Mouse (Mus musculus) liver, adult 2 months (tissue): ENCODE data around the gene Banp. TPM values are rescaled to one million over a fixed set of nuclear protein-coding genes. Genes with fewer than 3 reads are reported as not detected.

ENCODE experiments used
- DNase-seq: peaks from one replicate; pipeline ENCODE4 v3.0.0-alpha.2; 2011; ENCODE audit warnings: low read depth, low spot score; ENCODE audit errors: extremely low read depth
- H3K27ac ChIP-seq: fragments of 200-500 bp; replicated peaks from 2 replicates; pipeline ENCODE4 v1.5.1; 2012; ENCODE audit warnings: low read depth, mild to moderate bottlenecking, control low read depth, inconsistent platforms, low read length; ENCODE audit not compliant: insufficient read depth
- H3K27me3 ChIP-seq: fragments of 200-500 bp; 2 replicates; pipeline ENCODE4 v1.6.1; 2012; ENCODE audit warnings: mild to moderate bottlenecking, moderate library complexity, low read length, inconsistent platforms; ENCODE audit not compliant: control insufficient read depth, insufficient read depth
- H3K36me3 ChIP-seq: fragments of 200-500 bp; 2 replicates; pipeline ENCODE4 v1.6.1; 2012; ENCODE audit warnings: low read length, inconsistent platforms; ENCODE audit not compliant: control insufficient read depth, insufficient read depth
- H3K4me1 ChIP-seq: fragments of 200-500 bp; 2 replicates; pipeline ENCODE4 v1.6.1; 2011; ENCODE audit warnings: low read length; ENCODE audit not compliant: control insufficient read depth, insufficient read depth
- H3K4me3 ChIP-seq: fragments of 200-500 bp; 2 replicates; pipeline ENCODE4 v1.5.1; 2011; ENCODE audit warnings: low read depth, mild to moderate bottlenecking, control low read depth, low read length, moderate library complexity; ENCODE audit not compliant: insufficient read depth
- H3K79me2 ChIP-seq: fragments of 200-500 bp; 2 replicates; pipeline ENCODE4 v1.6.1; 2012; ENCODE audit warnings: inconsistent platforms, mild to moderate bottlenecking, low read length, moderate library complexity; ENCODE audit not compliant: control insufficient read depth, insufficient read depth
- H3K9ac ChIP-seq: fragments of 200-500 bp; 2 replicates; pipeline ENCODE4 v1.6.1; 2012; ENCODE audit warnings: low read depth, mild to moderate bottlenecking, control low read depth, inconsistent platforms, low read length
- CTCF ChIP-seq: fragments of 200-500 bp; IDR thresholded peaks from 2 replicates; pipeline ENCODE4 v1.5.1; 2011; ENCODE audit warnings: low read depth, low read length, control low read depth
- POLR2A ChIP-seq: fragments of 200-500 bp; IDR thresholded peaks from 2 replicates; pipeline ENCODE4 v1.6.1; 2011; ENCODE audit warnings: low read length, control low read depth; ENCODE audit not compliant: insufficient read depth; ENCODE audit errors: extremely low read depth
- WGBS: fragments of 180-500 bp; shearing (Covaris S2); methylation state at CpG from one replicate; pipeline ENCODE4 v1.1.7; 2018; 5-methylcytosine and 5-hydroxymethylcytosine counted together
- polyA plus RNA-seq: library from polyadenylated mRNA; depleted of rRNA; stranded (reverse); fragments of >200 nt; gene quantifications from 2 replicates; pipeline ENCODE4 v1.2.3, GENCODE M21; 2012
- total RNA-seq: library from RNA; depleted of rRNA; stranded (reverse); fragments of >200 nt; gene quantifications from 2 replicates; pipeline ENCODE4 v1.2.3, GENCODE M21; 2014

The Banp gene
- total and polyA plus RNA-seq, 2 experiments, result 9.8 to 38.2 TPM

GRCm38 (mm10) chr8:122020050-122020771, 70.7 kb downstream of the Banp start:
- TF ChIP-seq POLR2A (no peak), CTCF (no peak)
- Histone ChIP-seq H3K79me2 (no peaks in the 10 kb centered on the region), H3K36me3 (peaks cover 2% of the 10 kb centered on the region; the same call in 1 of the 2 replicates), H3K27ac (peak overlapping the region; percentile 90), H3K4me1 (peaks cover 17% of the 10 kb centered on the region), H3K27me3 (no peaks in the 10 kb centered on the region), H3K9ac (no peak overlapping the region), H3K4me3 (no peak overlapping the region)
- no peak for DNase-seq
- 73% methylated on average over 8 of the region's 8 CpGs for WGBS

GRCm38 (mm10) chr8:122021725-122022124, 72.2 kb downstream of the Banp start:
- H3K9ac ChIP-seq, result no peak overlapping the region
- DNase-seq, result peak; percentile 99
- 25% methylated on average over 2 of the region's 2 CpGs for WGBS
- no peak overlapping the region for H3K4me3 ChIP-seq
- peak overlapping the region; percentile 90 for H3K27ac ChIP-seq
- no peaks in the 10 kb centered on the region for H3K79me2 ChIP-seq
- H3K4me1 ChIP-seq, result peaks cover 17% of the 10 kb centered on the region
- H3K36me3 ChIP-seq, result peaks cover 3% of the 10 kb centered on the region; the same call in 1 of the 2 replicates
- TF ChIP-seq CTCF, result no peak
- no peak for TF ChIP-seq POLR2A
- H3K27me3 ChIP-seq, result no peaks in the 10 kb centered on the region

GRCm38 (mm10) chr8:122022274-122022673, 72.7 kb downstream of the Banp start:
- H3K9ac ChIP-seq, result peak overlapping the region; percentile 13; the same call in 1 of the 2 replicates
- TF ChIP-seq POLR2A, result no peak
- no peak for TF ChIP-seq CTCF
- no peak overlapping the region for H3K4me3 ChIP-seq
- no peaks in the 10 kb centered on the region for H3K27me3 ChIP-seq
- no peaks in the 10 kb centered on the region for H3K79me2 ChIP-seq
- peak overlapping the region; percentile 82 for H3K27ac ChIP-seq
- peaks cover 3% of the 10 kb centered on the region; the same call in 1 of the 2 replicates for H3K36me3 ChIP-seq
- WGBS, result 41% methylated on average over 6 of the region's 6 CpGs
- no peak for DNase-seq
- peaks cover 17% of the 10 kb centered on the region for H3K4me1 ChIP-seq

GRCm38 (mm10) chr8:122022705-122023104, 73.2 kb downstream of the Banp start:
- Histone ChIP-seq H3K79me2 (no peaks in the 10 kb centered on the region), H3K27me3 (no peaks in the 10 kb centered on the region), H3K4me3 (no peak overlapping the region), H3K9ac (0 out of 2 replicates have a peak overlapping the region, but pooled peaks have one; percentile 13), H3K4me1 (peaks cover 17% of the 10 kb centered on the region), H3K36me3 (peaks cover 3% of the 10 kb centered on the region; the same call in 1 of the 2 replicates), H3K27ac (peak overlapping the region; percentile 9; the same call in 1 of the 2 replicates)
- 77% methylated on average over 4 of the region's 4 CpGs for WGBS
- no peak for DNase-seq
- TF ChIP-seq CTCF (no peak), POLR2A (no peak)

- TF ChIP-seq POLR2A, result no peak
- TF ChIP-seq CTCF, result no peak
- WGBS, result 94% methylated on average over 9 of the region's 9 CpGs
- no peak for DNase-seq
These were observed 76.0 kb downstream of the Banp start for GRCm38 (mm10) chr8:122025546-122025945.

GRCm38 (mm10) chr8:122028116-122028515, 78.6 kb downstream of the Banp start:
- Histone ChIP-seq H3K9ac (no peak overlapping the region), H3K36me3 (peaks cover 3% of the 10 kb centered on the region; the same call in 1 of the 2 replicates), H3K27me3 (no peaks in the 10 kb centered on the region), H3K79me2 (no peaks in the 10 kb centered on the region), H3K4me3 (no peak overlapping the region), H3K27ac (no peak overlapping the region), H3K4me1 (no peaks in the 10 kb centered on the region)
- no peak for DNase-seq
- TF ChIP-seq CTCF, result no peak
- TF ChIP-seq POLR2A, result no peak
- WGBS, result 92% methylated on average over 4 of the region's 4 CpGs

More at GRCm38 (mm10) chr8:122025546-122025945, 76.0 kb downstream of the Banp start:
- H3K4me3 ChIP-seq, result no peak overlapping the region
- H3K9ac ChIP-seq, result no peak overlapping the region
- peaks cover 3% of the 10 kb centered on the region; the same call in 1 of the 2 replicates for H3K36me3 ChIP-seq
- H3K79me2 ChIP-seq, result no peaks in the 10 kb centered on the region
- H3K4me1 ChIP-seq, result peaks cover 17% of the 10 kb centered on the region
- no peak overlapping the region for H3K27ac ChIP-seq
- no peaks in the 10 kb centered on the region for H3K27me3 ChIP-seq
